Mouse (Mus musculus): ENCODE results near the gene Msh2.

DNA sequence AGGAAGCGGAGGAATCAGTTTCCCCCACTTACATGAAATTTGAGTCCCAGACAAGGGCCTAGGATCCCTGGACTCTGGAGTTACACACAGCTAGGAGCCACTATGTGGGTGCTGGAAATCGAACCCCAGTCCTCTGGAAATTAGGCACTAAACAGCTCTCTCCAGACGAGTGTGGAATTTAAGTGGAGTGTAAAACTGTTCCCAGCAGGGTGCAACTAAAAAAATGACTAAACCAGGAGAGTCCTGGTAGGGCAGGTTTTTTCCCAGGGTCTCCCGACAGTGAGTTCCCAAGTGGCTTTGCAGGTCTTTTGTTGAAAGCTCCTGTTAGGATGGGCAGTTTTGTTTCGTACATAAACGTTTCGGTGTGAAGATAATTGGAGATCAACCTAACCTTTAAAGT is 52.6 kb downstream of the Msh2 start:
- no peak for TF ChIP-seq GATA1 (IDR thresholded peaks at IDR 0.05; ENCODE audit: low read length)
- no peak for TF ChIP-seq TAL1 (IDR thresholded peaks at IDR 0.05; ENCODE audit: low read length)
